Mouse (Mus musculus): ENCODE data around the gene Rab27a.

The Rab27a gene

DNA sequence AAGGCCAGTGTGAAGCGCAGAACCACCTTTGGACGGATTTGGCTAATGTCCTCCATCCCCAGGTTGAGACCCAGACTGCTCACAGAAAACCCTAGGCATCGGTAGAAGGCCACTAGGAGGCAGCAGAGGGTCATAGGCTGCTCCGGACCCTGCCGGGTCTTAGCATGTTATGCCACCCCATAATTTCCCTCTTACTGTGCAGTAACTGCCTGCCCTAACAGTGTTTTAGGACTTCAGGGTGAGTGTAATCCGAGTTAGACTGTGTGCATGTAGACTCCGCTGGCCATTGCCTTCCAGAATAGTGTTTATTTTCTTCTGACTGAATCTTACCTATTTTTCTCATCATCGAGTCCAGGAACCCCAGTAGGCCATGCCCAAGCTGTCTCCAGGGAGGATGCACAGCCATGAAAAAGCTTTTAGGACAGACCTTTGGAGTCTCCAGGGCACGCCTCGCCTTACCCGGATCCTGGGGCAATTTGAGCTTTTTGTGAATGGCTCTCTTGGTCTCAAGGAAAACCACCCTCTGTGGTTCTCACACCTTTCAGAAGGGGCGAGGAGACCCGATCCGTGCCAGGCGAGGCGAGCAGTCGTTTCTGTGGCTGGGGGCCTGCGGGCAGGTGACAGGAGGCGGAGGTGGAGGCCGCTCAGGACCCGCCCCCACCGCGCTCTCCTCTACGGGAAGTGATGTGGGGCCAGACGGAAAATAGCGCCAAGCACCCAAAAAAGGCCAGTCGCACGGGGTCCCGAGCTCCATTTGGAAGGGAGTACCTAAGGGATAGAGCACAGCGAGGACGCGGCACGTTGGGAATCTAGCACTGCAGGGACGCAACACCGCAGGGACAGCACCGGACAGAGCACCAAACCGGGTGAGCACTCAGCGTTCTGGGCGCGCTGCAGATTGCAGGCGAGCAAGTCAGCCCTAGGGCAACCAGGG lies at the start of gene Rab27a:
TSS of gene Rab27a (plus strand) at position 709 of the 934 bp plus-strand sequence.
- peak; percentile 87 for DNase-seq (ENCODE audit: low spot score in 2 of 2)

- DNase-seq (ENCODE audit: low spot score in 2 of 2) = no peak
Measured at GRCm38 (mm10) chr9:72996167-72996566, 48.5 kb upstream of the Rab27a start.

DNA sequence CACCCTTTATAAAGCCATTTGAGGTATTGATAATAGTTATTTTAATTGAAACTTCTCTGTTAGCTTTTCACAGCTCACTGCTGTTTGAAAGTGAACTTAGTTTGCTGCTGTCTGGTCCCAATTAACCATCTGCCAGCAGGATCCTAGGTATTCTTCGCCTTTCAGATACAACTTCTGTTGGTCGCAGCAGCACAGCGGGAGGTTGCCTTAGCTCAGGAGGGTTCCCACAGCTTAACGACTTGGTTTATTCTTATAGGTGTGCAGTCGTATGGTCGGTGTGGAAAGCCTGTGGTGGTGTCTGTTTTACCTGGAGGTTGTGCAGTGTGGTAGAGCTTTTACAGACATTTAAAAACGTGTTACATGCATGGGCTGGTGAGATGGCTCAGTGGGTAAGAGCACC lies 47.8 kb upstream of the Rab27a start:
- no peak for DNase-seq (ENCODE audit: low spot score in 2 of 2)

DNA sequence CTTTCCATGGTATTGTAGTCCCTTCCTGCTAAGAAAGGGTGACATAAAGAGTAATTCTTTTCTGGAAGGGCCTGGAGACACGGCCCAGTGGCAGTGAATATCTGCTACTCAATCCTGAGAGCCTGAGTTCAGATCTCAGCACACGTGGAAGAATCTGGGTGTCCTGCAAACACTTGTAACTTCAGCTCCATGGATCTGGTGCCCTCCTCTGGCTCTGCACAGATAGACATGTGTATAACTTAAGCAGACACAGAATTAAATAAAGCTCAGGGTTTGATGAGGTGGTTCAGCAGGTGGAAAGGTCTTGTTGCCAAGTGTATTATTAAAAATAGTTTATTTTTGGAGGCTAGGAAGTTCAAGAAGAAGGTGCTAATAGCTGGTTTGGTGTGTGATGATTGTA lies 44.2 kb upstream of the Rab27a start:
- no peak for DNase-seq (ENCODE audit: low spot score in 2 of 2)

DNA sequence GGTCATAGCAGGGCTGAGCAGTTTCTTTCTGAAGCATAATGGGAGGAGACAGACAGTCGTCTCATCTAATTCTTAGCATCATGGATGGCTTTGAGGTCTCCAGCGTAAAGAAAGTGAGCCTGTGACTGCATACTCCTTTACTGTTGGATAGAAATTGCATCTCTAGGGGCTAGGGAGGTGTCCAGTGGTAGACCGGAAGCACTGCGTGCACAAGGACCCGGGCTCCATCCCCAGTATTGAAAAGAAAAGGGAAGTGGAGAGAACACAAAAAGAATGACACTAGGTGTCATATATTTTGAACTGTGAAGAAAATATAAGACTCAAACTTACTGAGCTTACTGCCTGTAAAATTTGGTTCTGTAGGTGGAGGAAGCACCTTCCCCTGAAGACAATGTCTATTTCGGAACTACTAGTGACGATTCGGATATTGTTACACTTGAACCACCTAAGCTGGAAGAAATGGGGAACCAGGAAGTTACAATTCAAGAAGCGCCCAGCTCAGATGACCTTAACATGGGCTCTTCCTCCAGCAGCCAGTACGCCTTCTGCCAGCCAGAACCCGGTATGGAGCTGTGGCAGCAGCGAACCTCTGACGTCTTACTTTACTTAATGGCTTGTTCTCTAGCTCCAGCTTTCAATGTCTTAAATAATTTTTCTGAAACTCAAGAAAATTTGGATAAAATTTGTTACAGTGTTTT lies 43.2 kb upstream of the Rab27a start:
- no peak for DNase-seq (ENCODE audit: low spot score in 2 of 2)

DNA sequence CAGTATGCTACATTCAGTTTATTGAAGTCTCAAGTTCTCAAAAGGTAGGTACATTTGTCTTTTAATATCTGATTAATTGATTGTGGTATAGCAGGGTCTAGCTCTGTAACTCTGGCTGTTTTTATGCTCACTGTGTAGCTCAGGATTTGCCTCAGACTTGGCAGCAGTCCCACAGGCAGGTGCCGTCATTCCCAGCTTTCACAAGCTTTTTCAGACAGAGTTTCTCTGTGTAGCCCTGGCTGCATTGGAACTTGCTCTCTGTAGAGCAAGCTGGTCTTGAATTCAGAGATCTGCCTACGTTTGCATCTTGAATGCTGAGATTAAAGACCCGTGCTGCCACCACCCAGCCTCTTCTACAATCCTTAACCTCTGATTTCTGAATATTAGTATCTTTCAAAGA lies 42.5 kb upstream of the Rab27a start:
- no peak for DNase-seq (ENCODE audit: low spot score in 2 of 2)

DNA sequence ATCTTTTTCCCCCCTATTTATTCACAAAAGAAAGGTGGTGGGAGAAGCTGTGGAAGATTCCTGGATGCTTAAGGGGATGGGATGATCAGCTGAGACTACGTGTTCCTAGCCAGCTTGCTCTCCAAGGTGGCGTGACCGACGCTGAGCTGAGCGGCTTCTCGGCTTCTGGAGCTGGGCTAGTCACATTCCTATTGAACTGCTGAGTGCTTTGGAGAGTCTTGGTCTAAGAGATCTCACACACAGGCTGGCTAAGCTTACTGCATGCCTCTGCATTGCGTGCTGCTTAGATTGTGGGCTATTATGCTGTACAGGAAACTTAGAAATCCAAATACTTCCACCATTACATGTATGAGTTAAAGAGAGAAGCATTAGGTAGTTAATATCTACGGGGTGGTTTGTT lies 40.6 kb upstream of the Rab27a start:
- DNase-seq (ENCODE audit: low spot score in 2 of 2) = no peak

GRCm38 (mm10) chr9:73005106-73005505 lies 39.5 kb upstream of the Rab27a start:
- no peak for DNase-seq (ENCODE audit: low spot score in 2 of 2)

- no peak for DNase-seq (ENCODE audit: low spot score in 2 of 2)
Measured at GRCm38 (mm10) chr9:73006175-73006574, 38.5 kb upstream of the Rab27a start.

- no peak for DNase-seq (ENCODE audit: low spot score in 2 of 2)
Measured at GRCm38 (mm10) chr9:73008384-73008783, 36.3 kb upstream of the Rab27a start.

DNA sequence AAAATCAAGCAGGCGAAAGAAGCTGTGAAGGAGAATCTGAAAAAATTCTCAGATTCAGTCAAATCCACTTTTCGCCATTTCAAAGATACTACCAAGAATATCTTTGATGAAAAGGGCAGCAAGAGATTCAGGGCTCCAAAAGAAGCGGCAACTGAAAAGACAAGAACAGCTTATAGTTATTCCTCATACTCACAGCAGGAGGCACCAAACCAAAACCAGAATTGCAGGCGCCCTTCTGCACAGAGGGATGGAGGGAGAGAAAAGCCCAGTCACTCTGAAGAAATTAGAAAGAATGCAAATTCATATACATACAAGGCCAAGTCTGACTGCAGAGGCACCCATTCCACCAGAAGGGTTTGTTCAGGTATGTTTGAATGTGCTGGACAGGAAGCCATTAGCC lies 32.0 kb upstream of the Rab27a start:
- DNase-seq (ENCODE audit: low spot score in 2 of 2) = no peak

- DNase-seq (ENCODE audit: low spot score in 2 of 2) = peak in 1 of 2 experiments; percentile 16
Measured at GRCm38 (mm10) chr9:73014724-73015123, 29.9 kb upstream of the Rab27a start.

- no peak for DNase-seq (ENCODE audit: low spot score in 2 of 2)
Measured at GRCm38 (mm10) chr9:73019841-73020240, 24.8 kb upstream of the Rab27a start.

GRCm38 (mm10) chr9:73020566-73021097 lies 24.0 kb upstream of the Rab27a start:
- no peak for DNase-seq (ENCODE audit: low spot score in 2 of 2)

DNA sequence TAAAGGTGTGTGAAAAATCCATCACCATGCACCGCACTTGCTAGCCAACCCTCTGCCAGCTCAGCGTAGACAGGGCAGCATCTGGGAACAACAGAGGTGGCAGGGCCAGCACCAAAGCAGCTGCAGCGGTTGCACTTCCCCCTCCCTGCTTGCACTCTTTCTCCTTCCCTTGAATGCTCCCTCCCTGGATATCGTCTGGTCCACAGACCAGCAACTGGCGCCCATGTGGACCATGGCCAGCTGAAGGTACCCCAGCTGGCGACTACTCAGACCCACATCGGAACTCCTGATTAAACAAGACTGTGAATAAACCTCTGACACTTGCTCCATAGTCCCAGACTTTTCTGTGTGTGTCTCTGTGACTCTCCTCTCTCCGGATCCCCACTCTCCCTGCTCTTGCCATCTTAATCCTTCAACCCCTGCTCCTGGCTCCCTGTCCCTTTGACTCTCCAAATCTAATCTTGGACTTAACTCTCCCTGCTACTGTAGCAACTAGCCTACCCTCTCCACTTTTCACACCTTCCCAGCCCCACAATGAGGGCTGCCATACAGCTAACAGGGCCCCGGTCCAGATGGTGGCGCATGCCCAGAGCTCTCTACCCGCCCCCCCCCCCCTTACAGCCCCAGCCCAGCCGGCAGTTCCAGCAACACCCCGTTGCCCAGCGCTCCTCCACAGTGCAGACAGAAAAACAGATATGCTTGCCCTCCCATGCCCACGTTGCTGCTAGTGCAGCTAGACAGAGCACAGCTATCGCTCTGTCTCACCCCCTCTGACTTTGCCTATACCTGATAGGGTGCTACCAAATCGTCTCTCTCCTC lies 18.6 kb upstream of the Rab27a start:
- peak; percentile 25 to 33 for DNase-seq (ENCODE audit: low spot score in 2 of 2)

GRCm38 (mm10) chr9:73030443-73030842 lies 14.2 kb upstream of the Rab27a start:
- no peak for DNase-seq (ENCODE audit: low spot score in 2 of 2)

DNA sequence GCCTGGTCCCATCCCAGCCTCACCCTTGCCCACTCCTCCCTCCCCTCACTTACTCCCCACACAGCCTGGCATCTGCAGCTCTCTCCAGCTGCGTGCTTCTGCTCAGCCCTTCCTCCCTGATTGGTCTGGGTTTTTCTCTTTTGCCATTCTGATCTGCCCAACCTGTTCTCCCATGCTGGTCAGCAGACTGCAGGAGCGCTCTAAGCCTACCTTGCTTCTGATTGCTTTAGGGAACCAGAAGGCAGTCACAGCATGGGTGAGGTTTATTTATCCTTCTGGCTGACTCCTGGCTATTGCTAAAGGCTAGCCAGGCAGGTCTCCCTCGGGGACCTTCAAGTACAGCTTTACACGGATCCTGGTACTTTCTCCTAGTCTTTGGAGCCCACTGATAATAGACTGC lies 13.2 kb upstream of the Rab27a start:
- DNase-seq (ENCODE audit: low spot score in 2 of 2) = no peak

DNA sequence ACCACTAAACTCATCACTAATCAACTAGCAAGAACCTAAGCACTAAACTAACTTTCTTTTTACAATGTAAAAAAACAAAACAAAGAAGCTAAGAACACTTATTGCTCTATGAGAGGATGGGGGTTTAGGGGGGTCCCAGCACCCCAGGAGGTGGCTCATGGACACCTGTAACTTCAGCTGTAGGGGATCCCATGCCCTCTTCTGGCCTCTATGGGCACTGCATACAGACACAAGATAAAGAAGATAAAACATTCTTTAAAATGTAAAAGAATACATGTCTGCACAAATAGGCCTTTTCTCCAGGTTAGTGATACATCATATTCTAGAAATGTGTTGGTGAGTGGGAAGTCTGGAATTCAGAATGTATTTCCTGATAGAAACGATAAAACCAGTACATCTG lies 11.2 kb upstream of the Rab27a start:
- DNase-seq (ENCODE audit: low spot score in 2 of 2) = no peak

GRCm38 (mm10) chr9:73039222-73039945 lies 5.3 kb upstream of the Rab27a start:
- DNase-seq (ENCODE audit: low spot score in 2 of 2) = peak; percentile 93 to 97

- DNase-seq (ENCODE audit: low spot score in 2 of 2) = no peak
Measured at GRCm38 (mm10) chr9:73040080-73040479, 4.6 kb upstream of the Rab27a start, which contains the start of gene Pigb. TSS of gene Pigb (minus strand) at chr9:73040378.

GRCm38 (mm10) chr9:73045204-73045603 lies 550 bp downstream of the Rab27a start:
- peak in 1 of 2 experiments; percentile 21 for DNase-seq (ENCODE audit: low spot score in 2 of 2)

Measured in right cerebral cortex, adult 2 months (tissue).